Mouse (Mus musculus): ENCODE data around the gene Bysl. TPM values are rescaled to one million over a fixed set of nuclear protein-coding genes. Genes with fewer than 3 reads are reported as not detected.
"Not testable (repeated sequence)": the region's sequence is repeated elsewhere in the genome, so short reads cannot be mapped to it uniquely, and the experiment has no call there.

Gene Bysl
- polyA plus RNA-seq, 1 experiment from 2014 or later: 9.9 TPM

DNA sequence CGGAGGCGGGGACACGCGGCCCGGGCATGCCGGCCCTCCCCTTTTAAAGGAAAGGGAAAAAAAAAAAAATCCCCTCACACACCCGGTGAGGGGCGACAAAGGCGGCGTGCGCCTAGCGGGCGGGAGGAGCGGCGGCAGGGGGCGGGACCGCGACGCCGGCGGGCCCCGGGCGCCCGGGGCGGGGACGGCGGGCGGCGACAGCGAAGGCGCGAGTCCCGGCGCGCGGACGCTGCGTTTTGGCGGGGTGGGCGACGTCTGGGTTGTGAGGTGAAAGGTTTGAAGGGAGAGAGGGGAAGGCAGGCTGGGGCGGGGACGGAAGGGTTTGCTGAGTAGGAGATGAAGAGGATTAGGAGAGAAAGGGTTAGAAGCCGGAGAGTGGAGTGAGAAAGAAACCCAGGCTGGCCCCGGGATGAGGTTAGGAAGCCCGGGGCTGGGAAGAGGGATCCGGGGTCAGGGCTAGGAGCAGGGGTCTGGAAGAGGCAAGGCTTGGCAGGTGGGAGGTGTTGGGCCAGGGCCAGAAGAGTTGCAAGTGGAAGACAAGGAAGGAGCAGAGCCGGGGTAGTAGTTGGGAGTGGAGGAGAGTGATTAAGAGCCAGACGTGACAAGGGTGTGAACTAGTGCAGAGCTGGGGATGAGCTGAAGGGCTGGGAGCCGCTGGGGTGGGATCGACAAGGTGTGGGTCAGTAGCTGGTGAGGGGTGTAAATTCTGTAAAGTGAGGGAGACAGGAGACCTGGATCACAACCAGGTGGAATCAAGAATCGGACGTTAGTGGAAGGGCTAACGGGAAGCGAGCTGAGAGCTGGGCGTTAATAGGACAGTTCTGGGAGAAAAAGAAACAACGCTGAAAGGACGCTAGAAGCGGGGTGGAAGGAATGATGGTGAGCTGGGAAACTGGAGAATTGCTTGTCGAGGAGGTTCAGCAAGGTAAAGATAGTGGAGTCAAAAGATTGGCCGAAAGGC, 18.7 kb upstream of the Bysl start:
- Histone ChIP-seq H3K9me3 (ENCODE audit: low read length) (no peaks in the 10 kb centered on the region), H3K27me3 (replicated peaks; ENCODE audit: insufficient read depth, low read length) (no peaks in the 10 kb centered on the region), H3K4me3 (ENCODE audit: low read depth, low read length) (peak overlapping the region; percentile 87), H3K27ac (ENCODE audit: low read length) (peak overlapping the region; percentile 77), H3K4me2 (replicated peaks; ENCODE audit: low read depth, low read length) (peak overlapping the region; percentile 98), H3K4me1 (ENCODE audit: insufficient read depth, low read depth, low read length) (peaks cover 6% of the 10 kb centered on the region), H3K36me3 (ENCODE audit: insufficient read depth, low read length) (no peaks in the 10 kb centered on the region; the same call in 1 of the 2 replicates), H3K9ac (replicated peaks; ENCODE audit: low read depth) (peak overlapping the region; percentile 54)
- DNase-seq (ENCODE audit: low spot score) (no peak), ATAC-seq (peak; percentile 60)
- TF ChIP-seq EP300 (IDR thresholded peaks at IDR 0.05) (no peak), CTCF (IDR thresholded peaks at IDR 0.05) (peak; percentile 14; the same call in 1 of the 2 replicates)
- WGBS: 2% methylated on average over 56 of the region's 61 CpGs

DNA sequence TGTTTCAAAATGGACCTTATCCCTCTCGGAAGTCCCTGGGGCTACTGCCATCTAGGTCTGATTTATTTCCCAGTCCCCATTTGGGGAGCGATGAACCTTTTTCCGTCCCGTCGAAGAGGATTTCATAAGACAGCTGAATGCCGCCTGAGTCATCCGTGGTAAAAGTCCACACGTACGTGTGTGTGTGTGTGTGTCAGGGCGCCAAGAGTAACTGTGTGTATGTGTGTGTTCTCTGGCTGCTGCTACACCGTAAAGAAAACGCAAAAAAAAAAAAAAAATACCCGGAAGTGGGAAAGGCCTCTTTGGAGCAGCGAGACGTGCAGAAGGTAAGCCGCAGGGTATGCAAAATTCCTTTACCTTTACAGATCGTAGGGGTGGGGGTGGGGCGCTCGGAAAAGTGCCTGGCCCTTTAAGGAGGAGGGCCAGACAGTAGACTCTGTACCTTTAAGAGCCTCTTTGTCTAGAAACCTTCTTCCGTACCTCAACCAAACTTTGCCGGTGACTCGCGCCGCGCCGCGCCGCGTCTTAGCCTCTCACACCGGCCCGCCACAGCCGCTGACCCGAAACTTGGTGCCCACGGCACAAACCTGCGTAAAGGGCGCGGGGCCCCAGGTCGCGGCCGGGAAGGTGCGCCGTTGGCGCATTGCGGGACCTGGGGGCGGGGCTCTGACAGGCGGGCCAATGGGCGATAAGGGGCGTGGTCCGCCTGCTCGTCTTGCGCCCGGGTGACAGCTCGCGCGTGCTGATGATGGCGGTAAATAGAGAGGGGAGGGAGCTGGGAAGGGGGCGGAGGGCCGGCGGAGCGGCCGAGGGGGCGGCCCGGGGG, 17.8 kb upstream of the Bysl start:
- Histone ChIP-seq H3K27ac (ENCODE audit: low read length) (peak overlapping the region; percentile 90), H3K9me3 (ENCODE audit: low read length) (no peaks in the 10 kb centered on the region), H3K27me3 (replicated peaks; ENCODE audit: insufficient read depth, low read length) (no peaks in the 10 kb centered on the region), H3K4me3 (ENCODE audit: low read depth, low read length) (peak overlapping the region; percentile 87), H3K4me1 (ENCODE audit: insufficient read depth, low read depth, low read length) (peaks cover 6% of the 10 kb centered on the region), H3K36me3 (ENCODE audit: insufficient read depth, low read length) (no peaks in the 10 kb centered on the region; the same call in 1 of the 2 replicates), H3K9ac (replicated peaks; ENCODE audit: low read depth) (peak overlapping the region; percentile 54), H3K4me2 (replicated peaks; ENCODE audit: low read depth, low read length) (peak overlapping the region; percentile 98)
- WGBS: under 1% methylated on average over 55 of the region's 63 CpGs
- TF ChIP-seq CTCF (IDR thresholded peaks at IDR 0.05) (no peak), EP300 (IDR thresholded peaks at IDR 0.05) (no peak)
- peak; percentile 96 for ATAC-seq
- DNase-seq (ENCODE audit: low spot score): peak; percentile 98

DNA sequence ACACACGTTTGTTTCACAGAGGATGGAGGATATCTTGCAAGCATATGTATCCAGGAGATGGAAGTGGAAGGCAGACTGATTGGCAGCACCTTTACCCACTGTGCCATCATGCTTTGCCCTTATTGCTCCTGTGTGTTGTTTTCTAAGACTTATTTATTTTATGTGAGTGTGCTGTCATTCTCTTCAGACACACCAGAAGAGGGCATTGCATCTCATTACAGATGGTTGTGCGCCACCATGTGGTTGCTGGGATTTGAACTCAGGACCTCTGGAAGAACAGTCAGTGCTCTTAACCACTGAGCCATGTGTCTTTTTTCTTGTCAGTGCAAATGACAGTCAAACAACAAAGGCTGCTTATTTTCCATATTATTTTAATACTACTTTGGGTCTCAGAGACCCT, 16.5 kb upstream of the Bysl start:
- Histone ChIP-seq H3K9ac (replicated peaks; ENCODE audit: low read depth) (no peak overlapping the region), H3K4me2 (replicated peaks; ENCODE audit: low read depth, low read length) (peak overlapping the region; percentile 98; the same call in 1 of the 2 replicates), H3K36me3 (ENCODE audit: insufficient read depth, low read length) (peaks cover 10% of the 10 kb centered on the region), H3K27ac (ENCODE audit: low read length) (no peak overlapping the region), H3K9me3 (ENCODE audit: low read length) (no peaks in the 10 kb centered on the region), H3K4me3 (ENCODE audit: low read depth, low read length) (no peak overlapping the region), H3K4me1 (ENCODE audit: insufficient read depth, low read depth, low read length) (peaks cover 6% of the 10 kb centered on the region), H3K27me3 (replicated peaks; ENCODE audit: insufficient read depth, low read length) (no peaks in the 10 kb centered on the region)
- DNase-seq (ENCODE audit: low spot score): no peak
- ATAC-seq: no peak
- TF ChIP-seq CTCF (IDR thresholded peaks at IDR 0.05): peak; percentile 37
- no peak for TF ChIP-seq EP300 (IDR thresholded peaks at IDR 0.05)
- WGBS: 83% methylated on average over 2 of the region's 2 CpGs

DNA sequence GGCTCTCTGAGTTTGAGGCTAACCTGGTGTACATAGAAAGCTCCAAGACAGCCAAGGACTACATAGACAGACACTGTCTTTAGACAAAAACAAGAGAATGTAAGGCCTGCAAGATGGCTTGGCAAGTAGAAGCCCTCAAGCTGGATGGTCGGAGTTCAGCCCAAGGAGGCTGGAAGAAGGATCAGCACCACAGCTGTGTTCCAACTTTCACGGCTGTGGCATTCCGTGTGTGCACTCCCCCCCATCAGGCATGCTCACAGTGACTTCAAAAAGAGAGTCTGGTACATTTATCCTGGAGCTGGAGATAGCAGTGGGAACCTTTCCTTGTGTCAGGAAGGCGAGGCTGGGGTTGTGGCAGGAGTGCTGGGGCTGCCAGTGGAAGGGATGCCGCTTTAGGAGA, 14.7 kb upstream of the Bysl start:
- Histone ChIP-seq H3K27ac (ENCODE audit: low read length) (no peak overlapping the region), H3K27me3 (replicated peaks; ENCODE audit: insufficient read depth, low read length) (no peaks in the 10 kb centered on the region), H3K4me2 (replicated peaks; ENCODE audit: low read depth, low read length) (no peak overlapping the region), H3K4me1 (ENCODE audit: insufficient read depth, low read depth, low read length) (peaks cover 6% of the 10 kb centered on the region), H3K4me3 (ENCODE audit: low read depth, low read length) (no peak overlapping the region), H3K36me3 (ENCODE audit: insufficient read depth, low read length) (peaks cover 13% of the 10 kb centered on the region), H3K9me3 (ENCODE audit: low read length) (no peaks in the 10 kb centered on the region), H3K9ac (replicated peaks; ENCODE audit: low read depth) (no peak overlapping the region)
- ATAC-seq (no peak), DNase-seq (ENCODE audit: low spot score) (no peak)
- TF ChIP-seq EP300 (IDR thresholded peaks at IDR 0.05) (no peak), CTCF (IDR thresholded peaks at IDR 0.05) (no peak)
- 74% methylated on average over 5 of the region's 5 CpGs for WGBS

DNA sequence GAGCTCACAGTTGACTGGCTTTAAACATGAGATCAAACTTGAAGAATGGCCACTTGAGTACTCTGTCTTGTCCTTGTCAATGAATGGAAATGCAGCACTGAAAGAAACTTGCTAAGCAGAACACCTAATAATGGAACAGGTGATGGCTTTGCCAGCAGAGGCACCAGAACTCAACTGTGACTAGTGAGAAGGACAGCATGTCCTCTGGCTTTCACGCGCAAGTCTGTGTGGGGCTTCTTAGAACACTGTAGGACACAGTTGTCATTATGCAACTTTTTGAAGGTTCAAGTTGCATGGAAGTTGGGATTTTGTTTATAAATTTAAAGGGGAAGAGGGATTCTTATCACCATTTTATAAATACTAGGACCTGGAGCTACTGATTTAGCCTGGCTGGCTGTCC, 13.8 kb upstream of the Bysl start:
- ATAC-seq (no peak), DNase-seq (ENCODE audit: low spot score) (no peak)
- Histone ChIP-seq H3K4me1 (ENCODE audit: insufficient read depth, low read depth, low read length) (no peaks in the 10 kb centered on the region; the same call in 1 of the 2 replicates), H3K9me3 (ENCODE audit: low read length) (no peaks in the 10 kb centered on the region), H3K4me2 (replicated peaks; ENCODE audit: low read depth, low read length) (no peak overlapping the region), H3K9ac (replicated peaks; ENCODE audit: low read depth) (no peak overlapping the region), H3K36me3 (ENCODE audit: insufficient read depth, low read length) (peaks cover 13% of the 10 kb centered on the region), H3K27me3 (replicated peaks; ENCODE audit: insufficient read depth, low read length) (no peaks in the 10 kb centered on the region), H3K27ac (ENCODE audit: low read length) (no peak overlapping the region), H3K4me3 (ENCODE audit: low read depth, low read length) (no peak overlapping the region)
- WGBS: 91% methylated on average over 2 of the region's 2 CpGs
- TF ChIP-seq CTCF (IDR thresholded peaks at IDR 0.05) (no peak), EP300 (IDR thresholded peaks at IDR 0.05) (no peak)

DNA sequence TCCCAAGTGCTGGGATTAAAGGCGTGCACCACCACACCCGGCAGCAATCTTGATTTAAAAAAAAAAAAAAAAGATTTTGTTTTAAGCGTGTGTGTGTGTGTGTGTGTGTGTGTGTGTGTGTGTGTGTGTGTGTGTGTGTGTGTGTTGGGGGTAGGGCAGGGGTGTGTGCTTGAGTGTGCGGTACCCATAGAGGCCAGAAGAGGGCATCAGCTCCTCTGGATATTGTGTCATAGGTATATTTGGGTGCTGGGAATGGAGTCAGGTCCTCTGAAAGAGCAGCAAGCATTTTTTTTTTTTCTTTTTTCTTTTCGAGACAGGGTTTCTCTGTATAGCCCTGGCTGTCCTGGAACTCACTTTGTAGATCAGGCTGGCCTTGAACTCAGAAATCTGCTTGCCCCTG, 13.3 kb upstream of the Bysl start:
- H3K36me3 ChIP-seq (ENCODE audit: insufficient read depth, low read length): peaks cover 13% of the 10 kb centered on the region
- peak; percentile 5; the same call in 1 of the 2 replicates for TF ChIP-seq CTCF (IDR thresholded peaks at IDR 0.05)

More for the DNA sequence above, 13.3 kb upstream of the Bysl start:
- not testable (repeated sequence) for H3K9me3 ChIP-seq (ENCODE audit: low read length); H3K4me3 ChIP-seq (ENCODE audit: low read depth, low read length); H3K27me3 ChIP-seq (replicated peaks; ENCODE audit: insufficient read depth, low read length); H3K9ac ChIP-seq (replicated peaks; ENCODE audit: low read depth); H3K4me1 ChIP-seq (ENCODE audit: insufficient read depth, low read depth, low read length); H3K27ac ChIP-seq (ENCODE audit: low read length); DNase-seq (ENCODE audit: low spot score); ATAC-seq; H3K4me2 ChIP-seq (replicated peaks; ENCODE audit: low read depth, low read length)
- WGBS: 96% methylated on average over 4 of the region's 5 CpGs
